Mouse (Mus musculus) CH12F3 (cell line): ENCODE data around the gene Adamtsl5.
"Not testable (repeated sequence)": the region's sequence is repeated elsewhere in the genome, so short reads cannot be mapped to it uniquely, and the experiment has no call there.

Experiments
- in situ Hi-C: fragments of 300-500 bp; cut with MboI; formaldehyde crosslinking; loops from 2 replicates; pipeline ENCODE4 v1.14.3; 2020; ENCODE audit warnings: low sequenced_read_pairs

Adamtsl5 gene

DNA sequence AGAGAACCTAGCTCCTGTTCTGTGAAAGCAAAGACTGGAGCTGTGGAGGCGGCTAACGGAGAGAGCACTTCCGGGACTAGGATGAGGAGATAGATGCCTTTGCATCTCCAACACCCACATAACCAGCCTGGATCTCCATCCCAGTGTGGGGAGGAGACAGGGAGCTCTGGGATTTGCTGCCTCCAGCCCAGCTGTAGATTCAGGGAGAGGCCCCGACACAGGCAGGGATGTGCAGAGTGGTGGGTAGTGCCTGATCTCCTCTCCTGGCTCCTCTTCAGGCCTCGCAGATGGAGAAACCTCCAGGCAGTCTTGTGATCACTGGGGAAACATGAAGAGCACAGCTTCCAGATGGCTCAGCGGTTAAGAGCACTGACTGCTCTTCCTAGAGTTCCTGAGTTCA is 24.5 kb upstream of the Adamtsl5 start:
- in situ Hi-C loops, result no loop called here

DNA sequence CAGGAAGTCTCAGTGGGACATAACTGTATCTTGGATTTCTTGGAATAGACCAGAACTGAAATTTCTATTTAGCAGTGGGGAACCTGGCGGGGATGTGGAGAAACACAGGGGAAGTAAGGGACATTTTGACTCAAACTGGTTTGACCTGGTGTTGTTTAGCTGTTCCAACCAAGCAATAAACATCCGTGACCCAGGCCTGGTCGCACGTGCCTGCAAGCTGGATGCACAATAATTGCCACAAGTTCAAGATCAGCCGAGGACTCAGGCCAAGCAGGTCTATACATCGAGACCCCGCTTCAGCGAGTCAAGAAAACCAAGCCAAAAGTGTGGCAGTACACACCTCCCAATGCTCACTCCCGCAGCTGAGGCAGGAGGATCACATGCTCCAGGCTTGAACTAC is 23.8 kb upstream of the Adamtsl5 start:
- in situ Hi-C loops, result no loop called here

DNA sequence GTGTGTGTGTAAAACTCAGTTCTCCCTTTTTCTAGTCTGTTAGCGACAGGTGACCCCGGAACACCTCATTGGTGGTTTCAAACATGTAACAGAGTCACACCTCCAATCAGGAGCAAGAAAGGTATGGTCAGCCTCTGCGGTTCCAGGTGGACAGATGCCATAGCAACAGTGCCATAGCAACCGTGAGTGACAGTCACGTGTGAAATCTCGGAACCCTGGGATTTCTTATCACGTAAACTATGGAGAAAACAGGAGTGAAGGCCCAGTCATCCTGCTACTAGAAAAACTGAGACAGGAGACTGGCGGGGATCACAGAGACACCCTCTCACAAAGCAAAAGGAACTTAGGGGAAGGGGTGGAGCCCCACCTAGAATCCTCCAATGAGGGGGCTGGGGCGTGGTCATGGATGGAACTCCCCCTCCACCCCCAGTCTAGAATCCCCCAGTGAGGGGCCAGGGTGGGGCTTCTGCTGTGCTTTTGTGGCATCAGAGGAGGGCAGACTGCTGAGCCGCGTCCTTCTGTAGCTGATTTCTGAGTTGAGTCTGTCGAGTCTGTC is 23.3 kb upstream of the Adamtsl5 start:
- in situ Hi-C loops, result no loop called here

DNA sequence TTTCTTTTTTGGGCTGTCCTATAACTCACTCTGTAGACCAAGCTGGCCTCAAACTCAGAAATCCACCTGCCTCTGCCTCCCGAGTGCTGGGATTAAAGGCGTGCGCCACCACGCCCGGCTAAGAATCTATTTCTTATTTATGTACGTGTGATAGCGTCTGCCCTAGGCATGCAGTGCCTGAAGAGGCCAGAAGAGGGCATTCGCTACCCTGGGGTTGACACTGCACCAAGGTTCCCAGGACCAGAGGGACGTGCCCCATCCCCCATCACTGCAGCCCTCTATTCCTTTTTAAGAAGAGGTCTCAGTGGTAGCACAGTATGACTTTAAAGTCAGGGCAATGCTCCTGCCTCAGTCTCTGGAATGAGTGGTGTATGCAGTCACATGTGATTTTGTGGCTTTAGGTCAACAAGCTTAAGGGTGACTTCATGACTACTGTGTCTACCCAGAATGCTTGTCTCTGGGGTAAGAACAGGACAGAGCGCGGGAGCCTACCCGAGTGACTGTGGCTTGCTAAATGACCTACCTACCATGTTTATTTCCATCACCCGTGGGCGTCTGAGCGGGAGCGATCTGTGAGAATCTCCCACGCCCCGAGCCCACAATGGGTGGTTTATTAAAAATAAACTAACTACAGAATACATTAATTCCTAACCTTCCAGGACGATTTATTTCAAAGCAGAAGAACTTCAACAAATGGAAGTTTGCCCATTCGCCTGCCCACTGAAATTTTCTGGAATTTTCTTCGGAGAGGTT is 22.0 kb upstream of the Adamtsl5 start:
- in situ Hi-C loops, result no loop called here

DNA sequence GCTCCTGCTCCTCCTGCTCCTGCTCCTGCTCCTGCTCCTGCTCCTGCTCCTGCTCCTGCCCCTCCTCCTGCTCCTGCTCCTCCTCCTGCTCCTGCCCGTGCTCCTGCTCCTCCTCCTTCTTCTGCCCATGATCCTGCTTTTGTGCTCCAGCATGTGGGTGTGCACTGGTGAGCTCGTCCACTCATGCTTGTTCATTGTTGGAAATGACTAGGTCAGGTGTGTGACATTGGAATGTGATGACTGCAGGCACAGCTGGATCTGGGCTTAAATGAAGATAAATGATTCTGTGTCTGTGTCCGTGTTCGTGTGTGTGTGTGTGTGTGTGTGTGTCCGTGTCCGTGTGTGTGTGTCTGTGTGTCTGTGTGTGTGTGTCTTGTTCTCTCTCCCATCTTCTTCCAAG is 20.2 kb upstream of the Adamtsl5 start:
- in situ Hi-C loops, result no loop called here

DNA sequence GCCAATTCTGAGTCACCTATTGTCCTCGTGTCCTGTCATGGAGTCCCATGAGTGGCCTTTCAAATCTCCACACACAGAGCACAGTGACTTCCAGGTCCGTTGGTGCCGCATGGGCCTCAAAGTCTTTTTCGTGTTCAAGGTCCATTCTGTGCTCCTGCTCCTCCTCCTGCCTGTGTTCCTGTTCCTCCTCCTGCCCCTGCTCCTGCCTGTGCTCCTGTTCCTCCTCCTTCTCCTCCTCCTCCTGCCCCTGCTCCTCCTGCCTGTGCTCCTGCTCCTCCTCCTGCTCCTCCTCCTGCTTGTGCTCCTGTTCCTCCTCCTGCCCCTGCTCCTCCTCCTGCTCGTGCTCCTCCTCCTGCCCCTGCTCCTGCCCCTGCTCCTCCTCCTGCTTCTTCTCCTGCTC is 19.7 kb upstream of the Adamtsl5 start:
- in situ Hi-C loops, result no loop called here

DNA sequence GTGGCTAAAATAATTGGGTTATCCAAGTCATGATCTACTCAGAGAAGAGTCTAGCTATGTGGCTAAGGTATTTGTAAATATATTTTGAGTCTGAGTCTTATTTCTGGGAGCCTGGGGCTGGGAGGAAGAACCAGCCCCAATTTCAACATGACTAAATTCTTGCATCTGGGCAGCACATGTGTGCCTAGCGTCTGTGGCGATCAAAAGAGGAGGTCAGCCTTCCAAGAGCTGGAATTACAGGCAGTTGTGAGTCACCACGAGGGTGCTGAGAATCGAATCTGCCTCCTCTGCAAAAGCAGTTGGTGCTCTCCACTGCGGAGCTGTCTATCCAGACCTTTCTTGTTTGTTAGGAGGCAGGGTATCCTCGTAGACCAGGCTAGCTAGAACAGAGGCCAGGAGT is 17.5 kb upstream of the Adamtsl5 start:
- in situ Hi-C loops, result no loop called here

DNA sequence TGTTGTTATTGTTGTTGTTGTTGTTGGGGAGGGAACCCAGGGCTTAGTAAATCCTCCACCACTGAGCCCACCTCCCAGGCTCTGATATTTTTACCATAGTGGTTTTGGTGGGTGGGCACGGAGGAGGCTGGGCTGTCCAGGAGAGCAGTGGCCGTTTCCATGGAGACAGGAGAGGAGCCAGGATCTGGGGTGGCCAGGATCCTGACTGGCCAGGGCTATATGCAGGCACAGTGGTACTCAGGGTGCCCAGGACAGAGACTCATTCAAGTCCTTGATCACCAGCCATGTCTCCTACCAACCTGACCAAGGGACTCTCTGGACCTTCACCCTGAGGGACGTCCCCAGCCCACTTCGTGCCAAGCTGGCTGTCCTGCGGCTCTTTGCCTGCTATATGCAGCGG is 15.5 kb upstream of the Adamtsl5 start:
- in situ Hi-C loops, result no loop called here

DNA sequence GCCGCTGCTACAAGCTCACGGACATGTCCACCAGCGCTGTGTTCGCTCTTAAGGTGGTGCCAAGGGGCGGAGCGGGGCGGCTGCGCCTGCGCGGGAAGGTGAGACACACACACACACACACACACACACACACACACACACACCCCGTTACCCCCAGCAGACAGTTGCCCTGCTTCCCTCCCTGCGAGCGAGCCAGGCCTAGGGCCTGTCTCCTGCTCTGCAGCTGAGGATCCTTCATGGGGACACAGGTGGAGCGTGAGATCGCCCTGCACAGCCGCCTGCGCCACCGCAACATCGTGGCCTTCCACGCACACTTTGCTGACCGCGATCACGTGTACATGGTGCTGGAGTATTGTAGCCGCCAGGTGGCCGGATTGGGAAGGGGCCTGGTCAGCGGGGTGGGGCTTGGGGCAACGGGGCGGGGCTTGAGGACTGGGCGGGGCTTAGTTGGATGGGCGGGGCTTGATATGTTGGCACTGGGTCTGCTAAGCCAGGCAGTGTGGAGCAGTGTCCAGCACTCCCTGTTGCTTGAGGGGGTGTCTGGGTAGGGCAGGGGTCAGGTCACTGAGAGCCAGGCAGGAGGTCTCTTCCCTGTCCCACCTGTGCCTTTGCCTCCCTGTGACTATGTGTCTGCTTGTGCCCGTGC is 9.9 kb upstream of the Adamtsl5 start:
- in situ Hi-C loops, result no loop called here

DNA sequence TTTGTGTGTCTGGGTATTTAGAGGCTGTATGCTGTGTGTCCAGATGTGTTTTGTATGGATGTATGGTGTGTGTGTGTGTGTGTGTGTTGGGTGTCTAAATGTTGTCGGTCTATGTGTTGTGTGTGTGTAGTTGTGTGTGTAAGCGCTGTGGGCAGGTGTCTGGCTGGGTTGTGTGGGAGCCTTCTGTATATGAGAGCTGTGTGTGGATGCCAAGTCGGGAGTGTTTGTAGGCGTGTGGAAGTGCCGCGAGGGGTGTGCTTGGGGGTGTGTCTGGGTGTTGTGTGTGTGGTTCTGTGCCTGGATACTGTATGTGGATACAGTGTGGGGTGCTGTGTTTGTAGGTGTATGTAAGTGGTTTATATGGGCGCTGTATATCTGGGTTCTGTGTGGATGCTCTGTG is 9.1 kb upstream of the Adamtsl5 start:
- in situ Hi-C loops, result no loop called here

DNA sequence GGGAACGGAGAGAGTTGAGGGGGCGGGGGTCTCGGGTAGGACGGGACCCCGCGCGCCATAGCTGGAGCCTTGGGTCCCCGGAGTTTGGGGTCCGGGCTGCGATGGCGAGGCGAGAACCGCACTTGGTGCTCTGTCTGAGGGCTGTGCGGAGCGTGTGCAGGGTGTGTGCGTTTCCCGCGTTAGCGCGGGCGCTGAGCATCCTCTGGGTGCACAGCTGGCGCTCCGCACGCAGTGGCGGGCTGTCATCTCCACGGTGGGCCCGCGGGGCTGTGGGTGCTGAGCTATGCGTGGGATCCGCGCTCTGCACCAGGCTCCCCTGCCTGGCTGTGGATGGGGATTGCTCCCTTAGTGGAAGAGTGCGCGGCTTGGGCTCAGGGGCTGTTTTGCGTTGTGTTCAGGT is 8.5 kb upstream of the Adamtsl5 start:
- in situ Hi-C loops, result no loop called here

DNA sequence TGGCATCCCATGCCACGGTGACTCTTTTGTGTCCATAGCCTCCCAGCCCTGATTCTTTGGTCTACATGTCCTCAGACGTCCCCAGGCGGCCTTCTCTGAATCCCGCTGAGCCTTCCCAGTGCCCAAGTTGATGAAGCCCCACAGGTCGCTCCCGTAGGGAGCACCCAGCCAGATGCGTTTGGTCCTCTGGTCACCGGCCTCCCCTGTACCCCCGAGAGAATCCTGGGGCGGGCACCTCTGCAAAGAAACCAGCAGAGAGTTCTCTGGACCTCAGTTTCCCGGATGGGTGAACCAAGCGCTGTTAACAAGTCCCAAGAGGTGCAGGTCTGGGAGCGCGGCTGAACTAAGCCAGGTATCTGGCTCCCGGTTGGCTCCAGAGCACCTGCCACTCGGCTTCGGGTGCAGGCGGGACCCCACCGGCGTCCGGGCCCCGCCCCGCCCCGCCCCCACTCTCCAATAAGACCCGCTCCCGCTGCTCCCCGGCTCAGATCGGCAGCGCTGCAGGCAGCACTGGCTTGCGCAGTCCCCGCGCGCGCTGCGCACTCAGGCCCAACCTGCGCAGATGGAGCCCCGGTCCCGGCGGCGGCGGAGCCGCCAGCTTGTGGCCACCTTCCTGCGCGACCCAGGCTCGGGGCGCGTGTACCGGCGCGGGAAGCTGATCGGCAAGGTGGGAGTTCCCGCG is 7.9 kb upstream of the Adamtsl5 start, which contains the start of gene Plk5:
Gene Plk5, plus strand, starts transcription at position 459 of the 682 bp plus-strand sequence.
- in situ Hi-C loops, result no loop called here

DNA sequence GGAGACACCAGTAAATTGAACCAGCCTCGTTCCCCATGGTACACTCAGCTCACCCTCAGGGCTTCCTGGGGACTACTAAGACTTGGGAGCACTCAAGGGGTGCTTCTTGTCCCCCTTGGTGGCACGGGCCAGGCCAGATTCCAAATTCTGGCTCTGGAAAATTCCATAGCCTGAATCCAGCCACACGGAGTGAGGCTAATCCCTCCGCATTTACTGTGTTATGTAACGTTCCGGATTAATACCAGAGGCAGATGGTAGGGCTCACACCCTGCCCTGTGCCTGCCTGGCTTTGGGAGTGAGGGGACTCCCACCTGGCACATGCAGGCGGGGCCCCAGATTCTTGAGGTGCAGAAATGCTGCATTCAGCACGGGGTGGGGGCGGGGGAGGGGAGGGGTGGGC is 7.2 kb upstream of the Adamtsl5 start:
- in situ Hi-C loops, result no loop called here

DNA sequence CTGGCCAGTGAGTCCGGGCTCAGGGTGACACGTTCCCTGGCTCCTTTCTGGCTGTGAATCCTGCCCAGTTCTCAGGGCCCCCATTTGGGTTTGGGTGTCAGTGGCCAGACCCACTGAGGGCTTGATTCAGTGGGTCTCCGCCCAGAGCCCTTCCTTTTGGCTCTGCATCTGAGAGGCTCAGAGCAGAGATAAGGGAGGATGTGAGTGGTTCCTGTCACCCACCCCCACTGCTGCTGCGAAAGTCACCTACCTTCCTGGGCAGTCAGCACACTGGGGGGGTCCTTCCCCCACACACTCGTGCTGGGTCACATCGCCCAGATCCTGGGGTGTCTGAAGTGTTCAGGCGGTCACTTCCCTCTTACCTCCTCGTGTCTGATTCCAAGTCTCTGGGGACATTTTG is 4.5 kb upstream of the Adamtsl5 start:
- in situ Hi-C loops, result no loop called here

DNA sequence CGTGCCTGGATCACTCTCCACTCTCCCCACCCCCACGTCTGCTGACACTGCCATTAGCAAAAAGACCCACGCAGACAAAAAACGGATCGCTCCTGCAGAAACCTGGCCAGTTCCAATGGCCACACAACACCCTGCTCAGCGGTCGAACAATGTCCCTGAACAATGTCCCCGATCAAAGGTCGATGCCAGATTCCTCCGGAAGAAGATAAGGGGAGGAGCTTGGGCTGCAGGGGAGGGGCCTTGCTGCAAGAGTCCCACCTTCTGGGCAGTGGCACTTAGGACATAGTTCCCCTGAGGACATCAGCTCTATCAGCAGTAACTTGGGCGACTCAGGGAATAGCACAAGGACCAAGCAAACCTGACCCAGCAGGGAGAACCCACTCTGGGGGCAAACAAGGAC is 3.7 kb upstream of the Adamtsl5 start:
- in situ Hi-C loops, result no loop called here

DNA sequence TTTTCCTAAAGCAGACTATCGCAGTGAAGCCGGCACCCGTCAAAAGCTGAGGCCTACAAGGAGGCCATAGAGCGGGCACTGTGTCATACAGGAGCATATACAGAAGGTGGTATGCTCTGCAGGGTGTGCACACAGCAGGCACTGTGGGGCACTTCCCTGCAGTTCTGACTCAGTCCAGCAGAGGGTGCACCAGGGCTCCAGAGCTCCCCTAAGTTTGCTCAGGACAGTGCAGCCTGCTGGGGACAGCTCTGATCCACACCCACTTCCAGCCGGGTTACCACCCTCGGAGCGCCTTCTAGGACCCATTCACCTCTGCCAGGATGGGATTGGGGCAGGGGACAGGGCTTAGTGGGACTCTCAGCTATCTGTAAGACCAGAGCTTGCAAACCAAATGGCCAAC is 2.1 kb upstream of the Adamtsl5 start:
- in situ Hi-C loops, result no loop called here

DNA sequence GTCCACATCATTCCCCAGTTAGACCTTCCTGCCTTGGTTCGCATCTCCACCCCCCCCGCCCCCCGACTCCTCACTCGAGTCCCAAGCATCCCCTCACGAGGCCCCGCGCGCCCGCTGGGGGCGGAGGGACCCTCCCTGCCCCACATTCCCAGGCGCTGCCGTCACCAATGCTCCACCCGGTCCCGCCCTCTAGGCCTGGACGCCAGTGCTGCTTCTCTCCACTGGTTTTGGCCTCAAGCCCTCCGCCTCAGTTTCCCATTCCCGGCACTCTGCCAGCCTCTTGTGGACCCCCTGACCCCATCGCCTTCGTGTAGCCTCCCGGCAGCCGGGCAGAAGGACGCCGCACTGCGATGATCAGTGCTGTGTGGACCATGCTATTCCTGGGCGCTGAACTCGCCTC is 769 bp upstream of the Adamtsl5 start:
- in situ Hi-C loops, result no loop called here

DNA sequence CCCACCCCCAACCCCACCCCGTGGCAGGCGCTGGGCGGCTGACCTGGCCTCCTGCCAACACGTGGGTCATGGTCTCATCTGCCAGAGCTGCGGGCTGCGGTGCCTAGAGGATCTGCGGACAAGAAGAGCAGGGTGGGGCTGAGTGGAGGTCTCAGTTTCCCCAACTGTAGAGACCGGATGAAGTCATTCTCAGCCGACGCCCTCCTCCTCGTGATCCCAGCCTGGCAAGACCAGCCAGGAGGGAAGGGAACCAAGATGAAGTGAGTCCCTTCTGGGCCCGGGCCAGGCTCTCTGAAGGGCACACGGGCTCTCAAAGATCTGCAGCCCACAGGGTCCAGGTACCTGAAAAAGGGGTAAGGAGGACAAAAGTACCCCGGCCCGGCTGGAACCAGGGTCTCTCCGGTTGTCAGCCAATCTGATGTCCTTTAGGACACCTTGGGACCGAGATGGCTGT is 671 bp downstream of the Adamtsl5 start:
- in situ Hi-C loops, result no loop called here

DNA sequence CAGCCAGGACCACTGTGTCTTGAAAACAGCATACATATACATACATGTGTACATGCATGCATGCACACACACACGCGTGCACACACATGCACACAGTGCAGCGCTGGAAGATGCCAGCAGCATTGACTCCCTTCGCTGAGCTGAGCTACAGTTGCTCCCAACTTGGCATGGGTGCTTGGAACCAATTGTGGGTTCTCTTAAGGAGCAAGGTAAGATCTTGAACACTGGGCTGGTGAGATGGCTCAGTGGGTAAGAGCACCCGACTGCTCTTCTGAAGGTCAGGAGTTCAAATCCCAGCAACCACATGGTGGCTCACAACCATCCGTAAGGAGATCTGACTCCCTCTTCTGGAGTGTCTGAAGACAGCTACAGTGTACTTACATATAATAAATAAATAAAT is 2.3 kb downstream of the Adamtsl5 start:
- in situ Hi-C loops, result not testable (repeated sequence)

DNA sequence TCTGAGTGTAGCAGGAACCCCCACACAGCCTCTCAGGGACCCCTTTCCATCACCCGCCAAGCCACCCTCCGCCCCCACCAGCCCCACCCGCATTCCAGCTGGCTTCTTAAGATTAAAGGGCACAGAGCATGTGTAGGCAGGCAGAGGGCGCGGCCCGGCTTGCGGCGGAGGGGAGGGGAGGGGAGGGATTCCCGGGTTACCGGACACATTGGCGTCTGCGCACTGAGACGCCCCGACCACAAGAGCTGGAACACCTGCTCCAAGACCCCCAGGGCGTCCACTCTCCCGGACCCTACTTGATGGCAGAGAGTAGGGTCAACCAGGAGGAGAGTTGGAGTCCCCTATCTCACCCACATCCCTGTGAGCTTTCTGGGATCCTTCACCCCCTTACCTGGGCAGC is 3.1 kb downstream of the Adamtsl5 start:
- in situ Hi-C loops, result no loop called here

DNA sequence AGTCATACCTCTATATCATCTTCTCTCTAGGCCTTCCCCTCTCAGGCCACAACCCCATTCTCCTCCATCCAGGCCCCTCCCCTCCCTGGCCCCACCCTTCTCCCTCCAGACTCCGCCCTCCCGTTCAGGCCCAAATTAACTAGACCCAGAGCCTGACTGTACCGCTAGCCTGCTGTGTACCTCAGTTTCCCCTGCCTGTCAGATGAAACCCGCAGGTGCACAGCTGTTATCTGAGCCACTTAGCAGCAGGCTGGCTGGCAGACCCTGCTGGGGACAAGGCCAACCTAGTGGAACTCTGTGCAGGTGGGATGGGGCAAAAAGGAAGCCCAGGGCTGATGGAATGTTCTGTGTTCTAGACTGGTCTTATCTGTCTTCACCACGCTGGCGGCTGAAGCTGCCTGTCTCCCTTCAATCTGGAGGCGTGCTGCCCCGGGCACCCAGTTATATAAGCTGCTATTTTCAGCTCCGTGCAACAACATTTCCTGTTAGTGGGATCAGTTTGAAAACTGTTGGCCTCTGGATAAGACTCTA is 4.0 kb downstream of the Adamtsl5 start:
- in situ Hi-C loops, result no loop called here
